Mouse (Mus musculus): ENCODE data around the gene Elfn1.

DNA sequence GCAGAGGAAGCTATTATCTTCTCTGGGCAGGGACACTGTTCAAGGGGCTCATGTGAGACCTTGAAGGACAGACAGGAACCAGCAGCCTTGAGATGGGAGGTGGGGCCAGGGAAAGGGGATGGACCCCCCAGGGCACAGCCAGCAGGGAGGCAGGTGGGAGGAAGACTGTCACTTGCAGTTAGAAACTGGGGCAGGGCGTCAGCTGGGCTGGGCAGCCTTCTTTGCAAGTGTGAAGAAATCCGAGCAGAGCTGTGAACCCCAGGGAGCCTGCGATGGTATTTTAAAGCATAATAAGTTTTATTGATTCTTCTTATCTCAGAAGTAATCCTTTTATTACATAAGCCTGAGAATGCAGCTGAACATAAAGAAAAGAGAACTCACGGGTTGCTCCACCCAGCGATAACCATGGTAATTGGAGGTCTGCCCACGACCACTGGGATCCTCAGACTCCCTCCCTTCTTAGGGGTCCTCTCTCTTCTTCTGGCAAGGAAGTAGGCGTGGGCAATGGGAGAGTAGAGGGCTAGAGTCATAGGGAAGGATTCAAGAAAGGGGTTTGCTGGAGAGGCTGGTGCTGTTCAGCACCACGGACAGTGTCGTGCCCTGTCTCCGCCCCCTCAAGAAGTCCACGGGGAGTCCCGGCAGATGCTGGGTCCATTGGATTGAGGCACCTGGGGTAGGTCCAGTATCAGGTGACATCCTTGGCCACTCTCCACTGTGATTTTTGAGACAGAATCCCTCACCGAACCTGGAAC is 71.0 kb downstream of the Elfn1 start:
- TF ChIP-seq CTCF (IDR thresholded peaks at IDR 0.05; ENCODE audit: low read depth, low read length), result no peak
- no peak for TF ChIP-seq GATA2 (IDR thresholded peaks at IDR 0.05; ENCODE audit: borderline replicate concordance, low read depth, low read length)
- no peak for TF ChIP-seq GATA1 (IDR thresholded peaks at IDR 0.05; ENCODE audit: borderline replicate concordance, low read length)
- no peak for TF ChIP-seq POLR2AphosphoS5 (IDR thresholded peaks at IDR 0.05; ENCODE audit: insufficient replicate concordance, low read depth, low read length)
- no peak for TF ChIP-seq TAL1 (conservative IDR thresholded peaks at IDR 0.05; ENCODE audit: low read depth, low read length)
